Mouse (Mus musculus) midbrain, embryonic 10.5 days (tissue): ENCODE results near the gene Ncaph. TPM values are rescaled to one million over a fixed set of nuclear protein-coding genes. Genes with fewer than 3 reads are reported as not detected.
"Not testable (repeated sequence)": the region's sequence is repeated elsewhere in the genome, so short reads cannot be mapped to it uniquely, and the experiment has no call there.

Experiments
- DNase-seq: peaks from one replicate; pipeline ENCODE4 v3.0.0-alpha.2; 2017; ENCODE audit warnings: low spot score
- H3K27ac ChIP-seq: fragments of 300-500 bp; sonication (generic); replicated peaks from 2 replicates; pipeline ENCODE4 v1.5.1; 2016; ENCODE audit warnings: mild to moderate bottlenecking
- H3K27me3 ChIP-seq: fragments of 300-500 bp; sonication (generic); 2 replicates; pipeline ENCODE4 v1.6.1; 2016; ENCODE audit warnings: low read depth, mild to moderate bottlenecking; ENCODE audit not compliant: poor library complexity, severe bottlenecking
- H3K36me3 ChIP-seq: fragments of 300-500 bp; sonication (generic); 2 replicates; pipeline ENCODE4 v1.6.1; 2016; ENCODE audit warnings: mild to moderate bottlenecking, moderate library complexity
- H3K4me1 ChIP-seq: fragments of 300-500 bp; sonication (generic); 2 replicates; pipeline ENCODE4 v1.6.1; 2016
- H3K4me3 ChIP-seq: fragments of 300-500 bp; sonication (generic); 2 replicates; pipeline ENCODE4 v1.5.1; 2016; ENCODE audit warnings: mild to moderate bottlenecking, moderate library complexity
- H3K9me3 ChIP-seq: fragments of 300-500 bp; sonication (generic); replicated peaks from 2 replicates; pipeline ENCODE4 v1.6.1; 2016; ENCODE audit warnings: mild to moderate bottlenecking
- WGBS: fragments of 180-500 bp; shearing (Covaris S2); methylation state at CpG from one replicate; pipeline ENCODE4 v1.1.7; 2016; 5-methylcytosine and 5-hydroxymethylcytosine counted together
- polyA plus RNA-seq: library from polyadenylated mRNA; unstranded; fragments of >200 nt; fragmentation: Nextera tagmentation; extraction: Ambion mirVana; gene quantifications from 2 replicates; pipeline ENCODE4 v1.2.1, GENCODE M21; 2016

The Ncaph gene
- polyA plus RNA-seq, result 115 TPM in 2 replicates

DNA sequence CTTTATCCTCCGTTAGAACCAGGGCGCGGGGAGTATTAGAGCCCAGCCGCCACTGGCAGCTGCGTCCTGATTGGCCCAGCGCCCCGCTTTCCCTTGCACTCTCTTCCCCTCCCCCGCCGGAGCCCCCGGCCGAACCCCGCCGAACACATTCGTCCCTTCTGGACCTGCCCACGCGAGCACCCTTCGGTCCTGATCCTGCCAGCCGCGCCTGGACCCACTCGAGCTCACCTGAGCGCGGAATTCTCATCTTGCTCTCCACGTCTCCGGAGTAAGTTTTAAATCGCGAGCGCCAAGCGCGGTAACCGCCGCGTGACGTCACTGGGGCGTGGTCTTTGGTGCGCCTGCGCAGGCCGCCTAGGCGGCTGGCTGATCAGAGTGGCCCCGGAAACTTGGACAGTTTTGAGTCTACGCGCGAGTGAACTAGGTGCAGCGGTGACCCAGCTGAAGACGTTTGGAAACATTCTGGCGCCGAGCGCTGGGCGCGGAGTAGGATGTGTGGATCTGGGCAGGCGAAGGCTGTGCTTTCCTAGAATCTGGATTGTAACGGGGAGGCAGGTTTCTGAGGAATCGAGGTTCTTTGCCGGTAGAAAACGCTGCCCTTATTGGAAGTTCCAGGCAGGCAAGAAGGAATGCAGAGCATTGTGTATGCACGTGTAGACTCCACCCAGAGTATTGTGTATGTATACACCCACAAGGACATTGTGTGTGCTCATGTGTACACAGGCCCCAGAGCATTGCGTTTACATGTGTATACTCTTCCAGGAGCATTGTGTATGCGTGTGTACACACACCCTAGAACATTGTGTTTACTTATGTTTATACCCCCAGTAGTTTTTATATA is at the start of gene Ncaph:
Gene Ncaph, minus strand, starts transcription at position 334 of the 841 bp plus-strand sequence.
- no peaks in the 10 kb centered on the region for H3K27me3 ChIP-seq
- no peaks in the 10 kb centered on the region for H3K9me3 ChIP-seq

DNA sequence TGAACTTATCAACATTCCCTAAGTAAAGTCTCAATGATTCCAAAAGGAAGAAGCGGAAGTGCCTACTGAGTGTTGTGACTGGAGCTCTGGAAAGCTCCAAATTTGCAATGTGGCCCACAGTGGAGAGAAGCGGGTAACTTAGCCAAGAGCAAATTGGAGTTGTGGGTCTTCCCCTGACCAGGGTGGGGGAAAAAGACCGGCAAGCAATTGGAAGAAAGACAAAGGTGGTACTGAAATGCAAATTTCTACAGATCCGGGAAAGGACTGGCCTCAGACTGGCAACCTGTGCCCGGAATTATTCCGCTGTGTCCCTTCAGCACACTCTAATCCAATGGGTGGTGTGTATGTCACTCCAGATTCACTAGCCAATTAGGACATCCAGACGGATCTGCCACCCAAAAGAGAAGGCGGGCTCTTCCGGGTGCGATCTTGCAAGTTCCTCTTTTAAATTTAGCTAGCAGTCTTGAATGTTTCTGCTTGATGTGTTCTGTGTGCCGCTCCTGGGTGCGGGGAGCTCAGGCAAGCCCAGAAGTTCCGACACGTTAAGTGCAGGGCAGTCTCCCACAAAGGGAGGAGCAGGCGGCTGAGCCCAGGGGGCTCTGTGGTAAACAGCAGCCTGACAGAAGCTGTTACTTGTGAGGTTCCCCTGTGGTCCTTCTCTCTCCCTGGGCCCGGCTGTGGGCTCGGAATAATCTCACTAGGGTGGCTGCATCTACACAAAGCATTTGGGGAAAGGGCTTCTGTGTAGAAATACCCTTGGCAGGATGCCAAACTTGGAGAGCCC is 49.0 kb upstream of the Ncaph start:
- Histone ChIP-seq H3K27me3 (no peaks in the 10 kb centered on the region), H3K36me3 (no peaks in the 10 kb centered on the region), H3K27ac (peak overlapping the region; percentile 86), H3K4me1 (peaks cover 8% of the 10 kb centered on the region), H3K9me3 (no peaks in the 10 kb centered on the region), H3K4me3 (peak overlapping the region; percentile 65)
- DNase-seq, result peak; percentile 78
- 3% methylated on average over 17 of the region's 17 CpGs for WGBS

More for the DNA sequence above, at the start of gene Ncaph:
- DNase-seq, result peak; percentile 95
- peaks cover 37% of the 10 kb centered on the region for H3K4me1 ChIP-seq
- peak within 1 kb of the TSS; percentile 89 for H3K4me3 ChIP-seq
- peak within 1 kb of the TSS; percentile 97 for H3K27ac ChIP-seq
- WGBS, result 1% methylated on average over 57 of the region's 57 CpGs
- peaks cover 16% of the 10 kb centered on the region for H3K36me3 ChIP-seq

DNA sequence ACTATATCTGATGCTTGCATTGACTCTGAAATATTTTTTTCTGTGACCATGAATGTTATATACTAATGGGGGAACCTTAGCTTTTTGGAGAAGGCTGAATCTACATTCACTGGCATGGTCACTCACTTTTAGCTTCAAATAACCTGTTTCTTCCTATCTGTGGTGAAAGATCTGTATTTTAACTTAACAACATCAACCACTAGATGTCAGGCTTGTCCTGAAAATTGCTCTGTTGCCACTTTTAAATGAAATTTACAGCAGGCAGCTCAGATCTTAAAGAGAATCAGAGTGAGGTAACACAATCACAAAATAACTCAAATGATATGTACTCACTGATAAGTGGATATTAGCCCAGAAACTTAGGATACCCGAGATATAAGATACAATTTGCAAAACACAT is 32.5 kb upstream of the Ncaph start:
- H3K4me1 ChIP-seq, H3K36me3 ChIP-seq, H3K27ac ChIP-seq, H3K4me3 ChIP-seq, H3K27me3 ChIP-seq, DNase-seq, H3K9me3 ChIP-seq: not testable (repeated sequence)
- WGBS, result 18% methylated on average over 1 of the region's 1 CpGs

DNA sequence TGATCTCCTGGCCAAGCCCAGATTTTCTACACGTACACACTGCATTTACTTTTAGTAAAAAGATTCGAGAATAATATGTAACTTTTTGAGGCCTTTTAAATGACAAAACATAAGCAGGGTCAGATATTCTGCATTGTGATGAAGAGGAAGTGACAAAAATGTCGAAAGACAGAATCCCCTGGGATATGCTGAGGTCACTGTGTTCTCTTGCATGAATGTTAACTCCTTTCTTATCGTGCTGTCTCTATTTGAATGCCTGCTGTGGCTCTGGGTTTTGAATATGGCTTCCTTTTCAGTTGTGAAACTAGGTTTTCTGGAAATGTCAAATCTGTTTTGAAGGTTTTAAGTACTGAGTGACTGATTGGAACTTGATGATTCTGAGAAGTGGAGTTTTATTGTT is 31.9 kb upstream of the Ncaph start:
- H3K27ac ChIP-seq, result no peak overlapping the region
- no peaks in the 10 kb centered on the region for H3K9me3 ChIP-seq
- no peak overlapping the region for H3K4me3 ChIP-seq
- DNase-seq, result no peak
- no peaks in the 10 kb centered on the region for H3K36me3 ChIP-seq
- WGBS, result 67% methylated on average over 4 of the region's 4 CpGs
- no peaks in the 10 kb centered on the region for H3K4me1 ChIP-seq
- no peaks in the 10 kb centered on the region for H3K27me3 ChIP-seq

DNA sequence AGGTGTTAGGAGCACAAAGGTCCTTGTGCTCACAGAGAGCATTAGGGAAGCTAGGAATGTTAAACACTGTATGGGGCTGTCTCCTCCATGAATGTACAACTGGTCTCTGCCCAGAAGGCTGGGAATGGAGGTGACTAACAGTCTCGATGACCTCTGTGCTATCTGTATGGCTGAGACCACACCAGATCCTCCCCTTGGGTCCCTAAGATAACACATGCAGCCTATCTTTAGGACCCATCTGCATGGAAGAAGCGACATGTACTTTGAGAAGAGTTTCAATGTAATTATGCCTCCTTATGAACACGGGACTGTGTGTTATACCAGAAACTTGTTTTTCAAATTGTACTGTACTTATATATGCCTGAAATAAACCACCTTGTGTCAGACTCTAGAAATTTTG is 11.9 kb upstream of the Ncaph start:
- DNase-seq, result no peak
- WGBS, result 81% methylated on average over 3 of the region's 3 CpGs
- H3K4me3 ChIP-seq, result no peak overlapping the region
- no peaks in the 10 kb centered on the region for H3K9me3 ChIP-seq
- no peak overlapping the region for H3K27ac ChIP-seq
- H3K4me1 ChIP-seq, result peaks cover 22% of the 10 kb centered on the region
- H3K36me3 ChIP-seq, result peaks cover 10% of the 10 kb centered on the region
- peaks cover 12% of the 10 kb centered on the region for H3K27me3 ChIP-seq

DNA sequence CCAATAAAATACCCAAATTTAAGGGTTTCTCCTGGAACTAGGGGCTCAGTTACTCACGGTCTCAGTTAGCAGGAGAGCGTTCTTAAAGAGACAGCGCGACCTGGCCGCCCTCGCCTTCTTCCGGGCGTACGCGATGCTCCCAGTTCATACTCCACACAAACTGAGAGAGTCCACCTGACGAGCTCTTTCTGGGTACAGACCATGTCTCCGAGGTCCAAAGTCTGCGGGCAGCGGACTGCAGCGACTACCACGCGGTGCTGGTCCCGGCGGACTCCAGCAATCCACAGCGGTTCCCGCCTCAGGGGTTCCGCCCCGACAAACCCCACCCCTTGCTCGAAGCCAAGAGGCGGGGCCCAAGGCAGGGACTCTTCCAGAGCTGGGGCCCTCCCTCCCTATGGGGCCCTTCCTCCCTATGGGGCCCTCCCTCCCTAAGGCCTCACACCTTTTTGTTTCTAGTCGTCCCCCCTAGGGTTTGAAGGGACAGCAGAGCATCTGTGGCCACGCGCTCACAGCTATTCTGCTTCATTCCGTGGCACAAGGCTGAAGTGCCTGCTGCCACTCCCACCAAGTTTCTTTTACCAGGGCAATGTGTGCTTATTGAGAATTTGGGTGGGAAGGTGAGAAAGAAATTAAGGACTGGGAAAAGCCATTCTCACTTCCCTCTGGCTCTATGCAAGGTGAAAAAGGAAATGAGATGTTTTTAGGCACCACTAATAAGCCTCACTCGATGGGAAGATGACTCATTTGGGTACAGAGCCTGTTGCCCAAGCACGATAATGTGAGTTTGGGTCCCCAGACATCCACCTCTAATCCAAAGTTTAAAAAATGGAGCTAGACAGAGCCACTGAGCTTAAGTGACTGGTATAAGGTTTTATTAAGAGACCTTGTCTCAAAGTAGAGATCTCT is 9.7 kb upstream of the Ncaph start, which contains the start of gene Itpripl1:
Gene Itpripl1, minus strand, starts transcription at position 285 of the 906 bp plus-strand sequence.
- H3K4me3 ChIP-seq, result peak within 1 kb of the TSS; percentile 70
- H3K27ac ChIP-seq, result peak within 1 kb of the TSS; percentile 84
- H3K4me1 ChIP-seq, result peaks cover 22% of the 10 kb centered on the region
- peak; percentile 70 for DNase-seq
- H3K27me3 ChIP-seq, result peaks cover 12% of the 10 kb centered on the region
- peaks cover 26% of the 10 kb centered on the region for H3K36me3 ChIP-seq
- H3K9me3 ChIP-seq, result no peaks in the 10 kb centered on the region
- 4% methylated on average over 31 of the region's 31 CpGs for WGBS

DNA sequence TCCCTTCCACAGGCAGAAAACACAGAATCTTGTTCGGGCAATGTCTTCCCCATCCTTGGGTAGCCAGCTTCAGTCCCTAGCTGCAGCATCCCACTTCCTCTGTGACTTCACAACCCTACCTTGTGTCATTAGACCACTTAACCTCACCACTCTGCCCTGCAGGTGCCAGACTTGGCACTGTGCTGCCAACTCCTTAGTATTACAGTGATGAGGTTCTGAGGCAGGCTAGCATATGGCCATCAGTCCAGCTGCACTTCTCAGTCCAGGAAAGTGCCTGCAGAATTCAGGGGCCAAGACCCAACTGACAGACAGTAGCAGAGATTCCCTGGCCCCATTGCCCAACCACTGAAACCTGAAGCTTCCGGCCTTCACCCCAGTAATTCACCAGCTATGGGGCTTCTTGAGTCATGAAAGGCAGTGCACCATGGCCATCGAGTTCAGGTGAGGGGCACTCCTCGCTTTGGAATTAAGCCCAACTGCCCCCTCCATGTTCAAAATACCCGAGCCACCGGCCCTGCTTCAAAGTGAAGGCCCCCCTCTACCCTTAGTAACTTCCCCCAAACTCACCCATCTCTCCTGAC is 8.9 kb upstream of the Ncaph start:
- H3K4me1 ChIP-seq, result peaks cover 22% of the 10 kb centered on the region
- H3K9me3 ChIP-seq, result no peaks in the 10 kb centered on the region
- no peak for DNase-seq
- WGBS, result 15% methylated on average over 6 of the region's 6 CpGs
- H3K36me3 ChIP-seq, result peaks cover 26% of the 10 kb centered on the region
- peak overlapping the region; percentile 84 for H3K27ac ChIP-seq
- H3K27me3 ChIP-seq, result peaks cover 12% of the 10 kb centered on the region
- peak overlapping the region; percentile 70 for H3K4me3 ChIP-seq

DNA sequence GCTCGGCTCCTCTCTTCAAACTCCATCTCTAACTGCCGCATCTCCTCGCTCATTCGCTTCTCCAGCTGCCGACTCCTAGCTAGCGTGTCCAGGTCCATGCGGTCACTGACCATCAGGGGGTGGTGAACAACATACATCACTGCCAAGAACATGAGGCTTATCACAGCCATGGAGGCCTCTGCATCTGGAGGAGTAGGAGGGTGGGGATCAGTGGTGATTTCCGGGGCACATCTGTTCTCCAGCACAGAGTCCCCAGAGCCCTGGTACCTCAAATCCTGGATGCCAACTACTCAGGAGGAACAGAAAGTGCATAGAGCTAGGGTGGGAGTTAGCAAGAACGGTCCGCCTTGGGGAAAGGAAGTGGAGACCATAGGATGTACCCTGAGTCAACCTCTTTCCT is 8.3 kb upstream of the Ncaph start:
- DNase-seq, result no peak
- Histone ChIP-seq H3K4me3 (peak overlapping the region; percentile 70; the same call in 1 of the 2 replicates), H3K27ac (no peak overlapping the region), H3K27me3 (peaks cover 12% of the 10 kb centered on the region), H3K36me3 (peaks cover 26% of the 10 kb centered on the region), H3K9me3 (no peaks in the 10 kb centered on the region), H3K4me1 (peaks cover 24% of the 10 kb centered on the region)
- WGBS, result 84% methylated on average over 10 of the region's 10 CpGs

DNA sequence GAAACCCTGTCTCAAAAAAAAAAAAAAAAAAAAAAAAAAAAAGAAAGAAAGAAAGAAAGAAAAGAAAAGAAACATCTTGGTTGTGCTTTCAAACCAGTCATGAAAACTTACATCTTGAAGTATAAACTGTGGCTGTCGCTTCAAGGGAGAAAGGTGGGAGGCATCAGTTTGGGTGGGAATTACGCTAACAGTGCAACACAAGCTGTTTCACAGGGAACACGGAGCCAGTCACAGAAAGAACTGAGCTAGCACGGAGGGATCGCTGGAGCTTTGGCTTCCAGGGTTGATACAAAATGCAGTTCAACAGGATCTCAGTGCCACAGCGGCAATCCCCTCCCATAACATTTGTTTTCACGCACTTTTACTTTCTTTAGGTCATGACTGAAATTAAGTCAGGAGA is 6.3 kb upstream of the Ncaph start:
- WGBS, result 95% methylated on average over 7 of the region's 7 CpGs

DNA sequence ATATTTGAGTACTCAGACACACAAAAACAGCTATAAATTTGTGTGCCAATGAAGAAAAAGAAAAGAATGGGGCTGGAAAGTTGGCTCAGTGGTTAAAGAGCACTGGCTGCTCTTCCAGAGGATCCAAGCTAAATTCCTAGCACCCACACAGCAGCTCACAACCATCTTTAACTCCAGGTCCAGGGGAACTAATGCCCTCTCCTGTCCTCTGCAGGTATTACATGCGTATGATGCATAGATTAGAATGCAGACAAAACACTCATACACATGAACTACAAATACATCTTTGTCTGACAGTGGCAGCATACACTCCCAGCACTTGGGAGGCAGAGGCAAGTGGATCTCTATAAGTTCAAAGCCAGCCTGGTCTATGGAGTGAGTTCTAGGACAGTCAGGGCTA is 5.9 kb upstream of the Ncaph start:
- 97% methylated on average over 1 of the region's 1 CpGs for WGBS
- Histone ChIP-seq H3K4me1 (peaks cover 32% of the 10 kb centered on the region), H3K36me3 (peaks cover 26% of the 10 kb centered on the region), H3K27me3 (peaks cover 12% of the 10 kb centered on the region), H3K4me3 (no peak overlapping the region), H3K9me3 (no peaks in the 10 kb centered on the region), H3K27ac (no peak overlapping the region)
- no peak for DNase-seq

More for the DNA sequence above, 6.3 kb upstream of the Ncaph start:
- Histone ChIP-seq H3K27ac (no peak overlapping the region), H3K4me1 (peaks cover 30% of the 10 kb centered on the region), H3K4me3 (no peak overlapping the region), H3K27me3 (peaks cover 12% of the 10 kb centered on the region), H3K36me3 (peaks cover 26% of the 10 kb centered on the region), H3K9me3 (no peaks in the 10 kb centered on the region)
- DNase-seq, result no peak

DNA sequence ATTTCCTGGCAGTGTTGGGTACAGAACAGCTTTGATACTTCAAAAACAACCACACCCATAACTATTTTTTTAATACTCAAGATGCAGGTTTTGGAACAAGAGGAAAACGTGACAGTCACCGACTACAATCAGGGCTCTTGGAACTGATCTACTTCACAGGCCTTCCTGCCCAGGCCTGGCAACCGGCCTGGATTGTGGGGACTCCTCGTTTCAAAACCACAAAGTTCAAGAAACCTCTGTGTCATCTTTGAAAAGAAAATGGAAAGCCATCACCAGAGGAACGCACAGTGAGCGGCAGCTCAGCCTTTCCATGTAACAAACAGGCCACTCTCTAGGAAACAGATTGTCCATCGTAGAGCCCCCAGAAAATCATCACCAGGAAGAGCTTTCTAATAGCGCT is 5.3 kb upstream of the Ncaph start:
- DNase-seq, result no peak
- Histone ChIP-seq H3K36me3 (peaks cover 26% of the 10 kb centered on the region), H3K4me1 (peaks cover 37% of the 10 kb centered on the region), H3K4me3 (no peak overlapping the region), H3K27me3 (peaks cover 7% of the 10 kb centered on the region), H3K9me3 (no peaks in the 10 kb centered on the region), H3K27ac (no peak overlapping the region)
- WGBS, result 94% methylated on average over 8 of the region's 8 CpGs

DNA sequence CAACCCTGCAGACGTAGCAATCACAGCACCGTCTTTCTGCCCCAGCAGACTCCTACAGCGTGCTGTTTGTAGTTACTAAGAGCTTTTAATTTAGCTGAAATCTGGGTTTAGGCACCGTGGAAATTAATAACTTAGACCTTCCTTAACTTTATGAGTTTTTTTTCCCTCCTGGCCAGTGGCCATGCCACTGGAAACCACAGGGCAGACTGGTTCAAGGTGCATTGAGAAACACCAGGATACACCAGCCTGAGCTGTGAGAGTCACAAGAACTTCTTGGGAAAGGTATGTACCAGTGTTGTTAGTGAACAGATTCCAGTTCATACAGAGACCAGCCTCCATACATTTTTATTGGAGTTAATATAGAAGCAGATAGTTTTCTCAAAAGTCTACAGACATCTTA is 4.7 kb upstream of the Ncaph start:
- DNase-seq, result no peak
- H3K4me1 ChIP-seq, result peaks cover 35% of the 10 kb centered on the region
- H3K9me3 ChIP-seq, result no peaks in the 10 kb centered on the region
- WGBS, result 93% methylated on average over 4 of the region's 4 CpGs
- peaks cover 26% of the 10 kb centered on the region for H3K36me3 ChIP-seq
- H3K4me3 ChIP-seq, result no peak overlapping the region
- peaks cover under 1% of the 10 kb centered on the region; the same call in 1 of the 2 replicates for H3K27me3 ChIP-seq
- H3K27ac ChIP-seq, result no peak overlapping the region
